Mouse (Mus musculus): ENCODE measurements around the gene Gne. TPM values are rescaled to one million over a fixed set of nuclear protein-coding genes. Genes with fewer than 3 reads are reported as not detected.

Gne gene
- polyA plus RNA-seq, 1 experiment from 2014 or later = 23.2 TPM

GRCm38 (mm10) chr4:44069411-44069810 lies 14.6 kb downstream of the Gne start:
- ATAC-seq (ENCODE audit: insufficient read depth, low FRiP score, low TSS enrichment) = no peak
- H3K9me3 ChIP-seq (ENCODE audit: control insufficient read depth, low read length) = no peaks in the 10 kb centered on the region
- 89% methylated on average over 4 of the region's 4 CpGs for WGBS
- no peak for DNase-seq (ENCODE audit: low spot score)
- H3K4me3 ChIP-seq (ENCODE audit: low read depth, low read length) = no peak overlapping the region
- H3K4me1 ChIP-seq (ENCODE audit: control insufficient read depth, insufficient read depth, low read length) = peaks cover 6% of the 10 kb centered on the region
- no peaks in the 10 kb centered on the region for H3K36me3 ChIP-seq (ENCODE audit: control insufficient read depth, insufficient read depth, low read length)
- H3K9ac ChIP-seq (ENCODE audit: low read length) = no peak overlapping the region
- H3K27ac ChIP-seq (ENCODE audit: low read depth, low read length) = no peak overlapping the region
- no peaks in the 10 kb centered on the region for H3K27me3 ChIP-seq (ENCODE audit: control insufficient read depth, insufficient read depth, low read length)
- no peak overlapping the region for H3K4me2 ChIP-seq (ENCODE audit: low read depth)

- Histone ChIP-seq H3K4me1 (ENCODE audit: control insufficient read depth, insufficient read depth, low read length) (peaks cover 6% of the 10 kb centered on the region), H3K27me3 (ENCODE audit: control insufficient read depth, insufficient read depth, low read length) (no peaks in the 10 kb centered on the region), H3K27ac (ENCODE audit: low read depth, low read length) (no peak overlapping the region), H3K36me3 (ENCODE audit: control insufficient read depth, insufficient read depth, low read length) (no peaks in the 10 kb centered on the region), H3K4me3 (ENCODE audit: low read depth, low read length) (no peak overlapping the region), H3K9me3 (ENCODE audit: control insufficient read depth, low read length) (no peaks in the 10 kb centered on the region), H3K9ac (ENCODE audit: low read length) (no peak overlapping the region), H3K4me2 (ENCODE audit: low read depth) (no peak overlapping the region)
- ATAC-seq (ENCODE audit: insufficient read depth, low FRiP score, low TSS enrichment) (no peak), DNase-seq (ENCODE audit: low spot score) (no peak)
- 43% methylated on average over 9 of the region's 9 CpGs for WGBS
These were observed 15.2 kb downstream of the Gne start for GRCm38 (mm10) chr4:44068736-44069135.

GRCm38 (mm10) chr4:44066891-44067290 lies 17.1 kb downstream of the Gne start:
- ATAC-seq (ENCODE audit: insufficient read depth, low FRiP score, low TSS enrichment) (no peak), DNase-seq (ENCODE audit: low spot score) (no peak)
- Histone ChIP-seq H3K9me3 (ENCODE audit: control insufficient read depth, low read length) (no peaks in the 10 kb centered on the region), H3K36me3 (ENCODE audit: control insufficient read depth, insufficient read depth, low read length) (no peaks in the 10 kb centered on the region), H3K27me3 (ENCODE audit: control insufficient read depth, insufficient read depth, low read length) (no peaks in the 10 kb centered on the region), H3K4me2 (ENCODE audit: low read depth) (no peak overlapping the region), H3K9ac (ENCODE audit: low read length) (no peak overlapping the region), H3K27ac (ENCODE audit: low read depth, low read length) (no peak overlapping the region), H3K4me1 (ENCODE audit: control insufficient read depth, insufficient read depth, low read length) (peaks cover 6% of the 10 kb centered on the region), H3K4me3 (ENCODE audit: low read depth, low read length) (no peak overlapping the region)
- WGBS = 92% methylated on average over 6 of the region's 6 CpGs

- Histone ChIP-seq H3K27ac (ENCODE audit: low read depth, low read length) (no peak overlapping the region), H3K4me3 (ENCODE audit: low read depth, low read length) (no peak overlapping the region), H3K4me1 (ENCODE audit: control insufficient read depth, insufficient read depth, low read length) (no peaks in the 10 kb centered on the region), H3K9me3 (ENCODE audit: control insufficient read depth, low read length) (no peaks in the 10 kb centered on the region), H3K36me3 (ENCODE audit: control insufficient read depth, insufficient read depth, low read length) (no peaks in the 10 kb centered on the region), H3K4me2 (ENCODE audit: low read depth) (no peak overlapping the region), H3K9ac (ENCODE audit: low read length) (no peak overlapping the region), H3K27me3 (ENCODE audit: control insufficient read depth, insufficient read depth, low read length) (no peaks in the 10 kb centered on the region)
- no peak for ATAC-seq (ENCODE audit: insufficient read depth, low FRiP score, low TSS enrichment)
- peak; percentile 90 for DNase-seq (ENCODE audit: low spot score)
- 39% methylated on average over 16 of the region's 16 CpGs for WGBS
These were observed 18.5 kb downstream of the Gne start for GRCm38 (mm10) chr4:44065355-44066025.

GRCm38 (mm10) chr4:44062816-44063215 lies 21.2 kb downstream of the Gne start:
- ATAC-seq (ENCODE audit: insufficient read depth, low FRiP score, low TSS enrichment) = no peak
- H3K36me3 ChIP-seq (ENCODE audit: control insufficient read depth, insufficient read depth, low read length) = no peaks in the 10 kb centered on the region
- no peak overlapping the region for H3K27ac ChIP-seq (ENCODE audit: low read depth, low read length)
- no peak overlapping the region for H3K9ac ChIP-seq (ENCODE audit: low read length)
- H3K4me1 ChIP-seq (ENCODE audit: control insufficient read depth, insufficient read depth, low read length) = no peaks in the 10 kb centered on the region
- WGBS = 85% methylated on average over 14 of the region's 14 CpGs
- H3K27me3 ChIP-seq (ENCODE audit: control insufficient read depth, insufficient read depth, low read length) = no peaks in the 10 kb centered on the region
- no peak overlapping the region for H3K4me2 ChIP-seq (ENCODE audit: low read depth)
- H3K9me3 ChIP-seq (ENCODE audit: control insufficient read depth, low read length) = no peaks in the 10 kb centered on the region
- no peak for DNase-seq (ENCODE audit: low spot score)
- no peak overlapping the region for H3K4me3 ChIP-seq (ENCODE audit: low read depth, low read length)

- Histone ChIP-seq H3K27me3 (ENCODE audit: control insufficient read depth, insufficient read depth, low read length) (no peaks in the 10 kb centered on the region), H3K36me3 (ENCODE audit: control insufficient read depth, insufficient read depth, low read length) (no peaks in the 10 kb centered on the region), H3K9ac (ENCODE audit: low read length) (no peak overlapping the region), H3K4me2 (ENCODE audit: low read depth) (no peak overlapping the region), H3K27ac (ENCODE audit: low read depth, low read length) (no peak overlapping the region), H3K4me3 (ENCODE audit: low read depth, low read length) (no peak overlapping the region), H3K4me1 (ENCODE audit: control insufficient read depth, insufficient read depth, low read length) (no peaks in the 10 kb centered on the region), H3K9me3 (ENCODE audit: control insufficient read depth, low read length) (no peaks in the 10 kb centered on the region)
- WGBS = 67% methylated on average over 9 of the region's 9 CpGs
- no peak for DNase-seq (ENCODE audit: low spot score)
- no peak for ATAC-seq (ENCODE audit: insufficient read depth, low FRiP score, low TSS enrichment)
These were observed 21.9 kb downstream of the Gne start for GRCm38 (mm10) chr4:44062062-44062461.

- DNase-seq (ENCODE audit: low spot score) (no peak), ATAC-seq (ENCODE audit: insufficient read depth, low FRiP score, low TSS enrichment) (no peak)
- Histone ChIP-seq H3K9me3 (ENCODE audit: control insufficient read depth, low read length) (no peaks in the 10 kb centered on the region), H3K4me1 (ENCODE audit: control insufficient read depth, insufficient read depth, low read length) (no peaks in the 10 kb centered on the region), H3K4me2 (ENCODE audit: low read depth) (no peak overlapping the region), H3K9ac (ENCODE audit: low read length) (no peak overlapping the region), H3K27ac (ENCODE audit: low read depth, low read length) (no peak overlapping the region), H3K36me3 (ENCODE audit: control insufficient read depth, insufficient read depth, low read length) (no peaks in the 10 kb centered on the region), H3K27me3 (ENCODE audit: control insufficient read depth, insufficient read depth, low read length) (no peaks in the 10 kb centered on the region), H3K4me3 (ENCODE audit: low read depth, low read length) (no peak overlapping the region)
- WGBS = 90% methylated on average over 13 of the region's 13 CpGs
These were observed 24.3 kb downstream of the Gne start for GRCm38 (mm10) chr4:44059674-44060073.

- H3K27ac ChIP-seq (ENCODE audit: low read depth, low read length) = no peak overlapping the region
- H3K9me3 ChIP-seq (ENCODE audit: control insufficient read depth, low read length) = no peaks in the 10 kb centered on the region
- H3K4me3 ChIP-seq (ENCODE audit: low read depth, low read length) = no peak overlapping the region
- WGBS = 83% methylated on average over 5 of the region's 5 CpGs
- ATAC-seq (ENCODE audit: insufficient read depth, low FRiP score, low TSS enrichment) (no peak), DNase-seq (ENCODE audit: low spot score) (no peak)
- no peaks in the 10 kb centered on the region for H3K4me1 ChIP-seq (ENCODE audit: control insufficient read depth, insufficient read depth, low read length)
- peaks cover 4% of the 10 kb centered on the region; the same call in 1 of the 2 replicates for H3K36me3 ChIP-seq (ENCODE audit: control insufficient read depth, insufficient read depth, low read length)
- H3K9ac ChIP-seq (ENCODE audit: low read length) = no peak overlapping the region
- H3K27me3 ChIP-seq (ENCODE audit: control insufficient read depth, insufficient read depth, low read length) = no peaks in the 10 kb centered on the region
- no peak overlapping the region for H3K4me2 ChIP-seq (ENCODE audit: low read depth)
These were observed 34.2 kb downstream of the Gne start for GRCm38 (mm10) chr4:44049812-44050211.

GRCm38 (mm10) chr4:44046066-44046465 lies 37.9 kb downstream of the Gne start:
- no peak for DNase-seq (ENCODE audit: low spot score)
- ATAC-seq (ENCODE audit: insufficient read depth, low FRiP score, low TSS enrichment) = no peak
- peaks cover 4% of the 10 kb centered on the region for H3K36me3 ChIP-seq (ENCODE audit: control insufficient read depth, insufficient read depth, low read length)
- H3K27me3 ChIP-seq (ENCODE audit: control insufficient read depth, insufficient read depth, low read length) = no peaks in the 10 kb centered on the region
- H3K4me3 ChIP-seq (ENCODE audit: low read depth, low read length) = no peak overlapping the region
- no peak overlapping the region for H3K9ac ChIP-seq (ENCODE audit: low read length)
- no peaks in the 10 kb centered on the region for H3K4me1 ChIP-seq (ENCODE audit: control insufficient read depth, insufficient read depth, low read length)
- H3K27ac ChIP-seq (ENCODE audit: low read depth, low read length) = no peak overlapping the region
- no peaks in the 10 kb centered on the region for H3K9me3 ChIP-seq (ENCODE audit: control insufficient read depth, low read length)
- H3K4me2 ChIP-seq (ENCODE audit: low read depth) = no peak overlapping the region
- 81% methylated on average over 5 of the region's 5 CpGs for WGBS
